Mouse (Mus musculus): Measurements from ENCODE around the gene Lin28b.
"Not testable (repeated sequence)": the region's sequence is repeated elsewhere in the genome, so short reads cannot be mapped to it uniquely, and the experiment has no call there.

Lin28b gene

DNA sequence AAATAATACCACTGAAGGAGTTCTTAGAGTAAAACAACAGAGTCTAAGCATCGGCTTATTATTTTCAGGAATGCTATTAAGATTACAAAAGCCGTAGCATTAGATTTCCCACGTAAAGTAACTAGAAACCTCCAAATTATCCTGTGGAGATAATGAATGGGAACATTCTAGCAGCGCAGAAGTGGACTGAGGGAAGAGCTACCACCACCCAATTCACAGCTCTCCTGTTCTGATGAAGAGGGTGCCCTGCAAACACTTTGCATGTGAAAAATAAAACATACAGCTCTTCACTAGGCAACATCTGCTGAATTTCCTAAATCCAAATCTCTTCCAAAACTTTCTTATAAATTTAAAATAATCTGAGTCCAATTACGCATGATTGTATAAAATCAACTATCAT, 74.1 kb downstream of the Lin28b start:
- in situ Hi-C loops (cut with MboI; ENCODE audit: low sequenced_read_pairs) = no loop called here

DNA sequence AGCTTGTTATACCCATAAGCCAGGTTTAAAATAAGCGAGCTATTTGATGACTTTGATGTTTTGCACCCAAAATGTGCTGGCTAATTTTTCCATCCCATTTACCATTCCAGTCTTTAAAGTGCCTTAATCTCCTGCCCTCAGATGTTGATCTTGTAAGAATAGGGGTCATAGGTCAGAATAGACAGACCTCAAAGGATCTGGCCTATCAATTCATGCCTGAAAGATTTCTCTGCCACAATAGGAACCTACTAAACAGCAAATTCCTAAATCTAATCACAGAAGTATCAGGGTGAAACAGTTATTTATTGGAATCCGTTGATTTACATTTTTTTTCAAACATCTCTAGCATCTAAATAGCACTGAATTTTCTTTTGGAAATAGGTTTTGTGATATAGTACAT, 74.5 kb downstream of the Lin28b start:
- in situ Hi-C loops (cut with MboI; ENCODE audit: low sequenced_read_pairs) = no loop called here

DNA sequence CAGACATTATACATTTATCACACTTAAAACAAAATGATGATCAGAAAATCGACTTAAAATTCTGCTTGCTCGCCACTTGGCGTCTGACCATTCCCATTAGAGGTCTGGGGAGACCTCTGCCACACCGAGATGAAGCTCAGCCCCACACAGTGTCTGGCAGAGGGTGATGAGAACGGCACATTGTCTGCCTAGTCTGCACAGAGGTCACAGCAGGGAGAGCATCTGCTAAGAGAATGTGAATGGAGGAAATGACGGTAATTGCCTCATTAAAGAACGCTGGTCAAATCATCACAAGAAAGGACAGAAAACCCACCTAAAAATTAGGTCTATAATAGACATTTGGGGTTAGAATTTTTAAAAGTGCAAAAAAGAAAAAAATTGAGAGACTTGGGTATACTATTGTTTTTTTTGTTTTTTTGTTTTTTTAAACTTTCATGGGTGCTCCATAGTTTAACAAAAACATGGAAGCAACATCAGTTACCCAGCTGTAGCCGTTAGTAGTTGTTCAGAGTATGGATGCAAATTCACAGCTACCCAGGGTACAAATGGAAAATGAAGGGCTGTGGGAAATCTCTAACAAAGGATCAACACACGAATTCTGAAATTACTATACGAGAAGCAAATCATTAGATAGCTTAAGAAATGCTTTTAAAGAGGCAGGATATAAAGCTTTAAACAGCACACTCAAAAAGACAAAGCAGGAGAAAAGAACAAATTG, 75.4 kb downstream of the Lin28b start:
- in situ Hi-C loops (cut with MboI; ENCODE audit: low sequenced_read_pairs) = no loop called here

DNA sequence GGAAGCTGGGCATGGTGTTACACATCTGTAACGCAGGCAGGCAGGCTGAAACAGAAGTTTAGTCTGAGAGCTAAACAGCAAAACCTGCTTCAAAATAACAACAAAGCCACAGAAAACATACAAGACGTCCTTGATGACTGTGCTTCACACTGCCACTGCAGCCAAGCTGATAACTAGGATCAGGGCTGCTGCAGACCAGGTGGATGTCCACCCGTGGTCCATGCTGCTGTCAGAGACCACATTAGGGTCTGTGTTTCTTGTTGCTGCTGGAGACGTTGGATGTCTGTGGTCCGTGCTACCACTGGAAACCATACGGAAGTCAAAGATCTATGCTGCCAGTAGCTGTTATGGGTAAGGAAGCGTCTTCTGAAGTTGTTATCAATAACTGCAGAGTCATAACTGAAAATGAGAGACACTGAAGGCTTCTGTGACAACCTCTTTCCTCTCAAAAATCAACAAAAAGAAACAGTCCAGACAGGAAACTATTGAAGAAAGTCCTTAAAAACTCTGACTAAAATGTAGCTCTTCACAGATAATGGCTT, 86.4 kb downstream of the Lin28b start:
- in situ Hi-C loops (cut with MboI; ENCODE audit: low sequenced_read_pairs) = no loop called here

DNA sequence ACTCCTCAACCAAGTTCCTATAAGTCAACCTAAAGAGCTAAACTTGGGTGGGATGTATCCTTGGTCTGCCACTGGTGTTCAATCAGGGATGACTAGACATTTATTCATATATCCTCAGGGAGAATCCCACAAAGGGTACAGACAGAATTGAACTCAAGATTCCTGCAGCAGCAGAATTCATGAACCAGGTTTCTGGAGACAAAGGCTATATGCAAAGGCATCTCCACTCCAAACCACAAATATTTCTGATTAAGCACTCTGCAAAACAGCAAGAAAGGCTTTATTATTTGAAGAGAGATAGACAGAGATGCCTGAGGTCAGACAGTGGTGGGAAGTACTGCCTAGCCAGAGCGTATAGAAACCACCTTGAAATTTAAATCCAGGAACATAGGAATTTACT, 88.0 kb downstream of the Lin28b start:
- in situ Hi-C loops (cut with MboI; ENCODE audit: low sequenced_read_pairs) = no loop called here

DNA sequence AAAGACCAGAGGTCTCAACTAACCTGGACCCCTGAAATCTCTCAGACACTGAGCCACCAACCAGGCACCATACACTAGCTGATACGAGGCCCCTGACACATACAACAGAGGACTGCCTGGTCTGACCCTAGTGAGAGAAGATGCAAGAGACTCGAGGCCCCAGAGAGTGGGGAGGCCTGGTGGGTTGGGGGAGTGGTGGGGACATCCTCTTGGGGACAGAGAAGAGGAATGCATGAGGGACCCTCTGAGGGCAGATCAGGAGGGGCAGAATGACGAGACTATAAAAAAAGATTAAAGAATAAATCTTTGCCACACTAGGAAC, 103.6 kb downstream of the Lin28b start:
- in situ Hi-C loops (cut with MboI; ENCODE audit: low sequenced_read_pairs) = no loop called here

DNA sequence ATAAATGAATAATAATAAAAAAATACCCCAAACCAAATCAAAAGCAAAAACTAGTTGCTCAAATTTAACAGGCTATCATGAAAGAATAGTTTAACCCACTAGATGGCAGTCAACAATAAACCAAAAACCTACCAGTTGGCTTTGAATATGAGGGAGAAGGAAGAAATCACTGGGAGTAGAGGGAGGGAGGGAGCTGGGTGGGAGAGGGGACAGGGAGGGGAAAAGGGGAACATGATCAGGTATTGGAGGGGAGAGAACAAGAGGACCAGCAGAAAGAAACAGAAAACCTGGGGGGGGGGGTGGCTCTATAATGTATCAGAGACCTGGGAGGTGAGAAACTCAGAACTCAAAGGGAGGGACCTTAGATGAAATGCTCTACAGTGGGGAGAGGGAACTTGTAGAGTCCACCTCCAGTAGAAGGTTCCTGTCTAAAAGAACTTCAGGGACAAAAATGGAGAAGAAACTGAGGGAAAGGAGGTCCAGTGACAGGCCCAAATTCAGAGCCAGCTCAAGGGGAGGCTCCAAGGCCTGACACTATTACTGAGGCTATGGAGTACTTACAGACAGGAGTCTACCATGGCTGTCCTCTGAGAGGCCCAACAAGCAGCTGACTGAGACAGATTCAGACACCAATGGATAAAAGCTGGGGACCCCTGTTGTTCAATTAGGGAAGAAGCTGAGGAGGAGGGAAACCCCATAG, 104.1 kb downstream of the Lin28b start:
- in situ Hi-C loops (cut with MboI; ENCODE audit: low sequenced_read_pairs) = no loop called here

DNA sequence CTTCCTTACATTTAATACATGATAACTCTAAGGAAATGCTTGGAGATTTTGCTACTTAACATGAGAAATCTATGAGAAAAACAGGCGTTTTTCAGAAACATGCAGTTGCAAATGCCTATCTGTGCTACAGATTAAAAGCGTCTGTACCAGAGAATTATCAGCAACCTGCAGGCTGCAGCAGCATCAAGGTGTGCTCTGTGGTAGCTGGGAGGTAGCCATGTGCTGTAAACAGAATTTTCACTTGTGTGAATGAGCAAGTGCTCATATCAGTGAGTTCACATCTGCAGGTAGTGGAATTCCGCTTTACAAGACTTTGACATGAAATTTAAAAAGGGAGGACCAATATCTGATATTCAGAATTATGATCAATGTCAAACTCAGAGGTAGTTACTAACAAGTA, 107.9 kb downstream of the Lin28b start:
- in situ Hi-C loops (cut with MboI; ENCODE audit: low sequenced_read_pairs) = no loop called here

DNA sequence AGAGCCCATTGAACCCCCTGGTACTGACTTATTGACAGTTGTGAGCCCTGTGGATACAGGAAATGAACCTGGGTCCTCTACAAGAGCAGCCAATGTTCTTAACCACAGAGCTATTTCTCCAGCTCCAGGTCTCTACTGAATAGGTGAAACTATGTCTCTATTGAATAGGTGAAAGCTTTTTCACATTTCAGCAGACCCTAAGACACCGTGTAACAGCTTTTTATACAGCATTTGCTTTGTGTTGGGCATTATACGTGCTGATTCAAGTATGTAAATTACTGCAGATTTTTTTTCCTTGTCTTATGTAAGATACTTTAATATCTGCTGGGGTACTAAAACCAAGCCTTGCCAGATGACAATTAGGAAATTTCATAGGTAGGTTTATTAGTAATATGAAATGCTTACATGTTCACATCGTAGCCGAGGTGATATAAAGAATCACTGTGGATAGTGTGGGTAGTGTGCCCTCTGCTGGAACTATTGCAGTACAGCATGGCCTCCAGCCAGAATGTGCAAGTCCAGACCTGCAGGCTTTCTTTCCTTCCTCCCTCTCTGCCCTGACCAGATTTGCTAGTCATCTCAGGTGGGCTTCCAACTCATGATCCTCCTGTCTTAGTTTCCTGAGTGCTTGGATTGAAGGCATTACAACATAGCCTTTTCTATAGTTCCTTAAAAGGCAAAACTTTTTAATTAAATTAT, 113.1 kb downstream of the Lin28b start:
- in situ Hi-C loops (cut with MboI; ENCODE audit: low sequenced_read_pairs) = loop anchor here (25.0 kb wide), 1 partner anchor 261 kb away; no protein-coding TSS in a partner anchor

DNA sequence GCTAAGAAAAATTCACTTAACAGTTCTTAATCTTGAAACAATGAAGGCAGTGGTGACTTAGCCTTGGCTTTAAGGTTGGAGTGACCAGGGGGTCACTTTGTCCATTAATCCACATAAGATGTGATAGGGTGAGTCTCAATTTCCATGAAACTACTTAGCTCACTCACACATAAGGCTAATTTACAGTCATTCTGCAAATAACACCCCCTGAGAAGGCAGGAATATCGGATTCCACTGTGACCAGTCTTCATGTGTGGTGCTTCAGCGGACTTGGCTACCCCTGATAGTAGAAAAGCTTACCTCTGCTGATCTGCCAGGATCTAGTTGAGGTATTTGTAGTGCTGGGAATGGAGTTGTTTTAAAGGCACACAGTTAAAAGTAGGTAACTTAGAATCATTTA, 115.7 kb downstream of the Lin28b start:
- in situ Hi-C loops (cut with MboI; ENCODE audit: low sequenced_read_pairs) = loop anchor here (25.0 kb wide), 1 partner anchor 258 kb away; no protein-coding TSS in a partner anchor

DNA sequence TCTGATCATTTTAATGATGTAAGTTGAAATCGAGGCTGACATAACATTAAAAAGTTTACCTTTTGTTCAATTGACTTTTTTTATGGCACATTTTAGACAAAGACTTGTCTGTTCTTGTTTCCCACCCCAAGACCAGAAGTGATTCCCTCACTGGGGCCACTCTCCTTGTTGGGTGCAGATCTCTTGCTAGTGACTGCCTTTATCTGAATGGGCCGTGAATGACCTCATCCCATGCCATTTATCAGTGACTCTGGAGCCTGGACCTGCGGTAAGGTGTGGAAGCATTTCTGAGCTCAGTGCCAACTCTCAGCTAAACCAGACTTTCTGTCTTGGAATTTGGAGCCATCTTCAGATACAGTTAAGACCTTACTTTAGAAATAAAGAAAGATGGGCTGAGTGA, 116.6 kb downstream of the Lin28b start:
- in situ Hi-C loops (cut with MboI; ENCODE audit: low sequenced_read_pairs) = loop anchor here (25.0 kb wide), 1 partner anchor 257 kb away; no protein-coding TSS in a partner anchor

DNA sequence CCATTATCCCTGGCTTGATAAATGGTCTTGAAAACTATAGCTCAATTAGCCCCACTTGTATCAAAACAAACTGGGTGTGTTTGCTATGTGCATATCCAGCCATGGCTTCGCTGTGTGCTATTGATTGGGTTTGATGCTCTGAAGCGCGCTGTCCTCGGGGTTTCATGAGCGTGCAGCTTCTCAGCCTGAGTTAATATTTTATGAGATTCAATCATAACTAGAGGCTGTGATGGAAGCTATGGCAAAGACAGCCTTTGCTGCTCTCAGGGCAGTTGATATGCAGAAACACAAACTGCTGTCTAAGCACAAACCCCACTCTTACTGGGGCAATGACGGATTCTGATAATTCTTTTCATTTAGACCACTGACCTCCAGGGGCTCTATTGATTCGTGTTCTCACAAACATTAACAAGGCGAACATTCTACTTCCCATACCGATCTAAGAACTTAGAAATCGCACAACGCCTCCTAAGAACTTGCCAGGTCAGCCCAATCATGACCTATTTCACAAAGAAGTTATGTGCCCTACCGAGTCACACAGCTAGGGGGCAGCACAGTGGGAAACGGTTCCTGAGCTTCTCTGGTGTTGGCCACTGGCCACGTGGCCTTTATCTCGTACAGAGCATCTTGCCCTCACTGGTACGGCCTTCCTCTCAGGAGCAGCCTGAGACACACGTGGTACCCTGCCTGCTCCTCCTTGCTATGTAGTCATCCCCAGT, 119.0 kb downstream of the Lin28b start:
- in situ Hi-C loops (cut with MboI; ENCODE audit: low sequenced_read_pairs) = loop anchor here (25.0 kb wide), 1 partner anchor 255 kb away; no protein-coding TSS in a partner anchor

DNA sequence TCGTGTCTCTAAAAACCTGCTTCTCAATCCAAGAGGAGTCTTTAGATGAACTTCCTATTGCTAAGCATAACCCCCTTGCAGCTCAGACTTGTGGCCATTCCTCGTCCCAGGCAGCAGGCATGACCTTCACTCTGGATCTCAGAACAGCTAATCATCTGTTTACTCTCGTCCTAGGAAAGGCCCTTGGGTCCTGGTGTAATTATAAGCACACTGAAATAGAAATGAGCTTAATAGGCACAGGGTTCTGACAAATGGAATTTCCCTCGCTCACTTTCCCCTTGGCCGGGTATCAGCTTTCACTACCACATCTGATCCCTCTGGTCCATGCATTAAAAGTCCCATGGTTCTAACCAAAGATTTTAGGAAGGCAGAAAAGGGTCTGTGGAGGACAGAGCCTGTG, 122.8 kb downstream of the Lin28b start:
- in situ Hi-C loops (cut with MboI; ENCODE audit: low sequenced_read_pairs) = loop anchor here (25.0 kb wide), 1 partner anchor 251 kb away; no protein-coding TSS in a partner anchor

DNA sequence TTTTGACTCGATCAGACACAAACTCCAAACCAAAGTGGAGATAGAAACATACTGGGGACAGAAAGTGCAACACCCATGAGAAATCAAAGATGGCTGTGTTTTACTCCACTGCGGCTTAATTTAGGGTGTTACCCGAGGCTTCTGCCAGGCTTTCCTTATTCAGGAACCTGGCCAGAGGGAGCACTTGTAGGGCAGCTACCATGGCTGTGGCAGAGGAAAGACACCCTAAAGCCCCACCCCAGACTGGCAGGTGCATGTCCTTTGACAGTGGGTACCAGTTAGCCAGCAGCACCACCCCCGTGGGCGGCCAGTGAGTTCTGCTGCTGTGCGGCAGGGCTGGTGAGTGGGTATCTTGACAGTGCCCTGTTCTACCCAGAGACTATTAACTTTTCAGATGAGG, 130.1 kb downstream of the Lin28b start:
- in situ Hi-C loops (cut with MboI; ENCODE audit: low sequenced_read_pairs) = loop anchor here (25.0 kb wide), 1 partner anchor 244 kb away; no protein-coding TSS in a partner anchor

DNA sequence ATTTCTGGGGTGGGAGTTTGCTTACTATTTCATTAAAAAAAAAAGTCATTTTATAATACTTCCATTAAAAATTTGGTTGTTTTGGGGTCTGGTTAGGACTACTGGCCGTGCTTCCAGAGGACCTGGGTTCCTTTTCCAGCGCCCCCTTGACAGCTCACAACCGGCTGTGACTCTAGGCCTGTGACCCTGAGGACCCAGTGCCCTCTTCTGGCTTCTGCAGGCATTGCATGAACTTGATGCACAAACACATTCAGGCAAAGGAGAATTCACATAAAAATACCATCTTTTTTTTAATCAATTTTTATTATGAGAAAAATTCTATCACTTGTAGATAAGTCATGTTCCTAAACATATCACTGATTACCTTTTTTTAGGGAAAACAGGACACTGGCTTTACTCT, 138.1 kb downstream of the Lin28b start:
- in situ Hi-C loops (cut with MboI; ENCODE audit: low sequenced_read_pairs) = not testable (repeated sequence)

DNA sequence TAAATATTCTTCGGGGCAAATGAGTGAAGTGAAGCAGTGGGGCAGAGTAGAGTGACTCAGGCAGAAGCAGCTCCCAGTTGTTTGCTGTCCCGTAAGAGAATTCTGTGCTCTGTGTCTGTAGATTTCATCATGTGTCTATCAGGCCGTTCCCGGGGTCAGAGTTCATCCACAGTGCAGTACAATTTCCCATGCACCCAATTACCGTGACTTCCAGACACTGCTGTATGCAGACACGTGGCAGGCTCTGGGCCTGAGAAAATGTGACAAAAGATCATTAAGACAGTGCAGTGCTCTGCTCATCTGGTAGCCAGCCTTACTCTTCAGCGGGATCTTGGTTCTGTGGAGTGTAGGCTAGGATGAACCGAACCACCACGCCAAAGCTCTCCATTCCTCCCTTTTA, 141.0 kb downstream of the Lin28b start:
- in situ Hi-C loops (cut with MboI; ENCODE audit: low sequenced_read_pairs) = no loop called here

DNA sequence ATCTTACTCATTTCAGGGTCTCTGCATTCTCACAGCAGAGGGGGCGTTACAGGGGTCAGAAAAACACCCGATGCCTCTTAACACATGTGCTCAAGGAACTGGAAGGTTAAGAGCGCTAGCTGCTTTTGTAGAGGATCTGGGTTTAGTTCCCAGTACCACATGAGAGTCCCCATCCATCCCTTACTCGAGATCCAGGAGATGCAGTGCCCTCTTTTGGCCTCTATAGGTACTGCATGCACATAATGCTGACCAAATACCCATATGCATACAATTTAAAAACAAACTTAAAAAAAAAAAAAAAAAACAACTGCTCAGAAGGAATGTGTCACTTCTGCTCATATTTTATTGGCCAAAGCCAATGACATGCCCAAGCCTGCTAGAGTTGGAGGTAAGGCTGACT, 141.8 kb downstream of the Lin28b start:
- in situ Hi-C loops (cut with MboI; ENCODE audit: low sequenced_read_pairs) = no loop called here

DNA sequence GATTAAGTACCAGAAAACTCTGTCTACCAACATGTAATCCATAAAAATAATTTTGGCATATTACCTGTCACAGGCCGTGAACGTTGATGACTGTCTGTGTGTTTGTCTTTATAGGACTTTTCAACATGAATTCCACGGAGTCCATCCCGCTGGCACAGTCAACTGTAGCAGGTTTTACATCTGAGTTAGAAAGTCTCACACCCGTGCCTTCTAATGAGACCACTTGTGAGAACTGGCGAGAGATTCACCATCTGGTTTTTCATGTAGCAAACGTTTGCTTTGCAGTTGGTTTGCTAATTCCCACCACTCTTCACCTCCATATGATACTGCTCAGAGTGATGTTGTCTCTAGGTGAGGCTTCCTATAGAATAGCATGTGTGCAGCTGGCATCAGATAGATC, 147.1 kb downstream of the Lin28b start:
- in situ Hi-C loops (cut with MboI; ENCODE audit: low sequenced_read_pairs) = no loop called here

DNA sequence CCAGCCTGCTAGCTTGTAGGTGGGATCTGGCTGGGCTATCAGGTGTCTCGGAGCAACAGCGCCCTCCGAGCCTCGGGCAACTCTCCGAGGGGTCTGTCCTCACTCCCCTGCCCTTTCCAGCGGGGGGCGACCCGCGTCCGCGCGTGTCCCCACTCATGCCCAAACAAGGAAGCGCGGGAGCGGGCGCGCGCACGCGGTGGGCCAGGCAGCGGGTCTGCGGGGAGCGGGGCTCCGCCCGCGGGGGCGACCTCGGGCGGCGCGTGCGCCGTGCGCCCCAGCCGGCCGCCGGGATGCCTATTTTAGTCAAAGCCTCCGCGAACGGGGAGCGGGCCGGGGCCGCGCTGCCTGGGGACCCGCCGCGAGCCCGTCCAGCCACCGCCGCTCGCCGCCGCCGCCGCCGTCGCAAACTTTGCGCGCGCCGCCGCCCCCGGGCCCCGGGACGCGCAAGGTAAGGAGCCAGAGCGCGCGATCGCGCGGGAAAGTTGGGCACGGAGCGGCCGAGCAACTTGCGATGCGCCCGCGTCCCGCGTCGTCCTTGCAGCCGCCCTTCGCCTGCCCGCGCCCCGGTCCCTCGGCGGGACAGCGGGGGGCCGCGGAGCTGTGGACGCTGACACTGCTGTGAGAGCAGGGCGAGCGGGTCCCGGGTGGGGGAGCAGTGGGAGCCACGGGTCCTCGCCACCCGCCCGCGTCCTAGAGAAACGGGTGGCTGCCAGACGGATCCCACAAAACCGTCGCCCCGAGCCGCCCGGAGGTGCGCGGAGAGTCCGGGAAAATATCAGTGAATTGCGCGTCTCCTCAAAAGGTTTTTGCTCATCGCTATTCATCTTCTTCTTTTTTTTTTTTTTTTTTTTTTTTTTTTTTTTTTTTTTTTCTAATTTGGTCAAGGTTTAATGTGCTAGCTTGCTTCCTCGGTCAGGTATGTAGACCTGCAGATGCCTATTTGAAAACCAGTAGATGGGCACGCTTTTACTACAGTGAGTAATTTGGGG, 150.5 kb downstream of the Lin28b start, which contains the start of gene Bves:
Gene Bves, plus strand, starts transcription at position 339 of the 989 bp plus-strand sequence.
- in situ Hi-C loops (cut with MboI; ENCODE audit: low sequenced_read_pairs) = no loop called here

DNA sequence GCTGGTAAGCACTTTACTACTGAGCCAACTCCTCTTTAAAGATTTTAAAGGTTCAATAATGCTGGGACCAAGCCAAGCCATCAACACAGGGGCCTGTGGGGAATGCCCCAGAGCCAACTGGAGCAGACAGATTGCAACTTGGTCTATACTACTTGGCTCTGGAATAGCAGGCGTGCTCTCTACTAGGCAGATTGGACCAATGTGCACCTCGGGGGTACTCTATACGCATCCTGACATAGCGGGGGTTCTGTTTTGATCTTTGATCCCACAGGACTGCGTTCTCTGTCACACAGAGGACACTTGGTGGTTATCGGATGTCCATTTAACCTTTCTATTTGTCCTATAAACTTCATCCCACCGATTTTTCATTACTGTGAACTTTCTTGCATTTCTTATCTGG, 151.3 kb downstream of the Lin28b start:
- in situ Hi-C loops (cut with MboI; ENCODE audit: low sequenced_read_pairs) = no loop called here

All from CH12F3 (cell line).